Mouse (Mus musculus): ENCODE data around the gene Ssna1.
A peak's percentile ranks its signal among the peaks of the same experiment; 100 is the strongest.
"Not testable (repeated sequence)": the region's sequence is repeated elsewhere in the genome, so short reads cannot be mapped to it uniquely, and the experiment has no call there.

- TF ChIP-seq CTCF (IDR thresholded peaks at IDR 0.05): peak; percentile 61
- TF ChIP-seq EP300 (IDR thresholded peaks at IDR 0.05): not testable (repeated sequence)
These were observed 15.7 kb downstream of the Ssna1 start for GRCm38 (mm10) chr2:25256443-25257109.
